Mouse (Mus musculus): ENCODE results near the gene Eif4b. TPM values are rescaled to one million over a fixed set of nuclear protein-coding genes. Genes with fewer than 3 reads are reported as not detected.
A peak's percentile ranks its signal among the peaks of the same experiment; 100 is the strongest.

Gene Eif4b
- polyA plus RNA-seq, 1 experiment from 2014 or later = 133 TPM

GRCm38 (mm10) chr15:102142914-102143912 is 69.6 kb downstream of the Eif4b start:
- H3K27me3 ChIP-seq (ENCODE audit: low read depth, poor library complexity, severe bottlenecking) = peaks cover 51% of the 10 kb centered on the region
- WGBS = 59% methylated on average over 23 of the region's 23 CpGs
- H3K36me3 ChIP-seq = no peaks in the 10 kb centered on the region
- H3K9me3 ChIP-seq (replicated peaks) = no peaks in the 10 kb centered on the region
- peaks cover 19% of the 10 kb centered on the region for H3K4me1 ChIP-seq
- H3K27ac ChIP-seq = no peak overlapping the region
- DNase-seq (ENCODE audit: low spot score) = no peak
- H3K4me3 ChIP-seq = no peak overlapping the region

DNA sequence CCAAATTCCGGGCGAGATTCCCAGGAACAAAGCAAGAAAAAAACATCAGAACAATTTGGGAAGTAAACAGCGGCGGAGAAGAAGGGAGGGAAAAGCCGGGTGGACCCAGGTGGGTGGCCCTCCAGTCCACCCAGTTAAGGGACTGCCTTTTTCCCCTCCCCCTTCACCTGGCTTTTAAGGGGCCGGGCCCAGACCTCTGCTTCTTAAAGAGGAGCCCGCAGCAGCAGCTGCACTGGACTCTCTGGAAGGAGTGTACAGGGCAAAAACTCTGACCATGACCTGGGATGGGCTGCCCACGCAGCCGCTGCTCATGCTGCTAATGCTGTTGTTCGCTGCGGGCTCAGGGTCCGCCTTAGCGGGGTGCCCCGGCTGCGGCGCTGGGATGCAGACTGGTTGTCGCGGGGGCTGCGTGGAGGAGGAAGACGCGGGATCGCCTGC is 70.7 kb downstream of the Eif4b start, which contains the start of gene Igfbp6:
TSS of gene Igfbp6 (plus strand) at position 89 of the 438 bp plus-strand sequence.
- H3K9me3 ChIP-seq (replicated peaks) = no peaks in the 10 kb centered on the region
- no peak for DNase-seq (ENCODE audit: low spot score)
- WGBS = 4% methylated on average over 22 of the region's 22 CpGs
- peaks cover 51% of the 10 kb centered on the region for H3K27me3 ChIP-seq (ENCODE audit: low read depth, poor library complexity, severe bottlenecking)
- H3K36me3 ChIP-seq = no peaks in the 10 kb centered on the region
- peaks cover 19% of the 10 kb centered on the region for H3K4me1 ChIP-seq
- peak within 1 kb of the TSS; percentile 53; the same call in 1 of the 2 replicates for H3K27ac ChIP-seq
- peak within 1 kb of the TSS; percentile 47 for H3K4me3 ChIP-seq

DNA sequence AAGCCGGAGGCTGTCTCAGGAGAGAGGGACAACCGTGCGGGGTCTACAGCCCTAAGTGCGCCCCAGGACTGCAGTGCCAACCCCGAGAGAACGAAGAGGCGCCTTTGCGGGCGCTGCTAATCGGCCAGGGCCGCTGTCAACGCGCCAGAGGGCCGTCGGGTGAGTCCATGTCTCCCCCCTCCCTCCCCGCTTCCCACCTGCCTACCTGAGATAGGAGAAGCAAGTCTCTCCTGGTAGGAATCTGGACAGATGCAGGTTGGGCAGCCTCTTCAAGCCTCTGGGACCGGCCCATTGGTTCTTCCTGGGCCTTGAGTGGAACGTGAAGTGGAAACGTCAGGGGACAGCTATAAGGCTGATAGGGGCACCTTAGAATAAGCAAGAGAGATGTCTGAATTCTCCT is 71.2 kb downstream of the Eif4b start:
- H3K27me3 ChIP-seq (ENCODE audit: low read depth, poor library complexity, severe bottlenecking) = peaks cover 51% of the 10 kb centered on the region
- H3K36me3 ChIP-seq = no peaks in the 10 kb centered on the region
- H3K4me1 ChIP-seq = peaks cover 19% of the 10 kb centered on the region
- 12% methylated on average over 19 of the region's 19 CpGs for WGBS
- DNase-seq (ENCODE audit: low spot score) = no peak
- H3K4me3 ChIP-seq = peak overlapping the region; percentile 47
- peak overlapping the region; percentile 53; the same call in 1 of the 2 replicates for H3K27ac ChIP-seq
- H3K9me3 ChIP-seq (replicated peaks) = no peaks in the 10 kb centered on the region

GRCm38 (mm10) chr15:102145330-102145729 is 71.8 kb downstream of the Eif4b start:
- WGBS = 88% methylated on average over 10 of the region's 10 CpGs
- H3K27ac ChIP-seq = no peak overlapping the region
- H3K36me3 ChIP-seq = no peaks in the 10 kb centered on the region
- peaks cover 21% of the 10 kb centered on the region for H3K4me1 ChIP-seq
- no peaks in the 10 kb centered on the region for H3K9me3 ChIP-seq (replicated peaks)
- peaks cover 51% of the 10 kb centered on the region for H3K27me3 ChIP-seq (ENCODE audit: low read depth, poor library complexity, severe bottlenecking)
- no peak overlapping the region for H3K4me3 ChIP-seq
- no peak for DNase-seq (ENCODE audit: low spot score)

DNA sequence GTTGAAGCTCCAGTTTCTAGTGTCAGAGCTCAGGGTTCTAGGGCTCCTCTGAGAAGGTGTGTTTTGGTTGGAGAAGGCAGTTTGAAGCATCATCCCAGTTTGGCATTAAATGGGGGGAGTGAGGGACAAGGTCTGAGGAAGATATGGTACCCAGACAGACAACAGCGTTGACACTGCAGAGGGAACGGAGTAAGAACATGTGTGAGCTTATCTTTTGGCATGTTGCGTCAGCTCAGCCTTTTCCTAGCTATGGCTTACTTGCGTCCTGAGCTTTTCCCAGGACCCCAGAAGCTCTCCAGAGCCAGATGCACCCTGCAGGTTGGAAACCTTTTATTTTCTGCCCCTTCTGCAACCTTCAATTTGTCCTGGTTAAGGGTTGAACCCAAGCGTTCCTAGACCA is 72.5 kb downstream of the Eif4b start:
- H3K27ac ChIP-seq = no peak overlapping the region
- 92% methylated on average over 5 of the region's 5 CpGs for WGBS
- H3K36me3 ChIP-seq = no peaks in the 10 kb centered on the region
- H3K4me1 ChIP-seq = peaks cover 29% of the 10 kb centered on the region
- DNase-seq (ENCODE audit: low spot score) = no peak
- no peaks in the 10 kb centered on the region for H3K9me3 ChIP-seq (replicated peaks)
- H3K4me3 ChIP-seq = no peak overlapping the region
- H3K27me3 ChIP-seq (ENCODE audit: low read depth, poor library complexity, severe bottlenecking) = peaks cover 51% of the 10 kb centered on the region

Other genes starting within 250 kb of the Eif4b start
- gene Krt1, start 223.0 kb upstream of the Eif4b start, polyA plus RNA-seq (2016; fragmentation: Nextera tagmentation; extraction: Ambion mirVana) = 0.59 and 0.96 TPM in 2 replicates
- not detected in 2 replicates for gene Krt77, start 204.1 kb upstream of the Eif4b start, polyA plus RNA-seq (2016; fragmentation: Nextera tagmentation; extraction: Ambion mirVana)
- not detected in 2 replicates for gene Krt76, start 180.9 kb upstream of the Eif4b start, polyA plus RNA-seq (2016; fragmentation: Nextera tagmentation; extraction: Ambion mirVana)
- gene Krt4, start 149.0 kb upstream of the Eif4b start, polyA plus RNA-seq (2016; fragmentation: Nextera tagmentation; extraction: Ambion mirVana) = not detected in 2 replicates
- not detected in 2 replicates for gene Krt79, start 133.4 kb upstream of the Eif4b start, polyA plus RNA-seq (2016; fragmentation: Nextera tagmentation; extraction: Ambion mirVana)
- gene Krt78, start 119.5 kb upstream of the Eif4b start, polyA plus RNA-seq (2016; fragmentation: Nextera tagmentation; extraction: Ambion mirVana) = 0.08 TPM in 1 of 2 replicates, not detected in the other
- gene Krt8, start 69.3 kb upstream of the Eif4b start, polyA plus RNA-seq (2016; fragmentation: Nextera tagmentation; extraction: Ambion mirVana) = 29.3 and 42.6 TPM in 2 replicates
- gene Krt18, start 45.6 kb upstream of the Eif4b start, polyA plus RNA-seq (2016; fragmentation: Nextera tagmentation; extraction: Ambion mirVana) = 33.4 and 49.5 TPM in 2 replicates
- 13.0 and 18.6 TPM in 2 replicates for gene Tns2, start 26.6 kb downstream of the Eif4b start, polyA plus RNA-seq (2016; fragmentation: Nextera tagmentation; extraction: Ambion mirVana)
- 12.6 and 14.6 TPM in 2 replicates for gene Spryd3, start 62.5 kb downstream of the Eif4b start, polyA plus RNA-seq (2016; fragmentation: Nextera tagmentation; extraction: Ambion mirVana)
- 0.23 and 0.46 TPM in 2 replicates for gene Igfbp6, start 70.6 kb downstream of the Eif4b start, polyA plus RNA-seq (2016; fragmentation: Nextera tagmentation; extraction: Ambion mirVana)
- 0.06 and 0.24 TPM in 2 replicates for gene Soat2, start 76.8 kb downstream of the Eif4b start, polyA plus RNA-seq (2016; fragmentation: Nextera tagmentation; extraction: Ambion mirVana)
- gene Zfp740, start 129.5 kb downstream of the Eif4b start, polyA plus RNA-seq (2016; fragmentation: Nextera tagmentation; extraction: Ambion mirVana) = 73.0 and 88.7 TPM in 2 replicates
- gene Csad, start 131.0 kb downstream of the Eif4b start, polyA plus RNA-seq (2016; fragmentation: Nextera tagmentation; extraction: Ambion mirVana) = 38.8 and 55.0 TPM in 2 replicates
- 1.2 and 1.5 TPM in 2 replicates for gene Itgb7, start 158.2 kb downstream of the Eif4b start, polyA plus RNA-seq (2016; fragmentation: Nextera tagmentation; extraction: Ambion mirVana)
- 111 and 148 TPM in 2 replicates for gene Rarg, start 183.7 kb downstream of the Eif4b start, polyA plus RNA-seq (2016; fragmentation: Nextera tagmentation; extraction: Ambion mirVana)
- gene Gm9918, start 196.8 kb downstream of the Eif4b start, polyA plus RNA-seq (2016; fragmentation: Nextera tagmentation; extraction: Ambion mirVana) = 1.1 and 1.4 TPM in 2 replicates
- gene Mfsd5, start 205.7 kb downstream of the Eif4b start, polyA plus RNA-seq (2016; fragmentation: Nextera tagmentation; extraction: Ambion mirVana) = 69.5 and 76.5 TPM in 2 replicates
- 60.6 and 63.5 TPM in 2 replicates for gene Espl1, start 222.5 kb downstream of the Eif4b start, polyA plus RNA-seq (2016; fragmentation: Nextera tagmentation; extraction: Ambion mirVana)

Measured in limb, embryonic 10.5 days (tissue).